Mouse (Mus musculus): Measurements from ENCODE around the gene Hadhb. TPM values are rescaled to one million over a fixed set of nuclear protein-coding genes. Genes with fewer than 3 reads are reported as not detected.

The Hadhb gene
- total RNA-seq, 4 experiments from 2014 or later: 412 to 817 (median 632) TPM

Small RNAs within 50 kb of the gene (microRNA-seq; reads per million reads assigned to microRNA genes)
- 0.35 to 1.2 reads per million in 2 experiments for gene Mir1960

Other genes with a start within 250 kb of the Hadhb start
- not detected for gene Il6, start 142.1 kb upstream of the Hadhb start, total RNA-seq (2022)
- gene Tyms, start 81.6 kb upstream of the Hadhb start, total RNA-seq (2022): 10 to 100 TPM; 12.9 to 19.7 (median 18.0) TPM
- gene Garem2, start 50.1 kb upstream of the Hadhb start, total RNA-seq (2022): under 1 TPM in 1 of 4 experiments, not detected in 3; 0.10 TPM
- not detected for gene 3110082J24Rik, start 49.2 kb upstream of the Hadhb start, total RNA-seq (2022)
- gene Hadha, start 86 bp upstream of the Hadhb start, total RNA-seq (2022): 100 to 1,000 TPM; 363 to 446 (median 399) TPM
- not detected for gene Adgrf3, start 50.5 kb downstream of the Hadhb start, total RNA-seq (2022)
- 10 to 100 TPM; 15.1 to 24.5 (median 20.4) TPM for gene Selenoi, start 77.3 kb downstream of the Hadhb start, total RNA-seq (2022)
- 1 to 10 TPM in 3 of 4 experiments, under 1 TPM in 1; 0.59 to 2.1 (median 1.1) TPM for gene Drc1, start 126.1 kb downstream of the Hadhb start, total RNA-seq (2022)